Comparison of ENCODE assay signal across 9 mouse cellular contexts in genomic region chr3:56357035-56357701, GRCm38 (mm10).
DNase-seq lines count a peak whose midpoint lies in the region; ATAC-seq lines count a peak whose summit lies in the region.
"Had no signal": no experiment of that assay in that cellular context is flagged by ENCODE, and none has a peak within 500 bp of the region (broad histone marks: within the 10 kb centered on the region; RNA-seq: fewer than 3 reads in every experiment).

No protein-coding gene starts in this region.

- peaks cover 12% of the 10 kb centered on the region for H3K4me1 ChIP-seq in forebrain, embryonic 10.5 days
- H3K4me1 ChIP-seq in limb, embryonic 10.5 days, result peaks cover 16% of the 10 kb centered on the region

- WGBS in forebrain, embryonic 10.5 days, result 63% methylated on average over 6 of the region's 6 CpGs
- 61% methylated on average over 6 of the region's 6 CpGs for WGBS in limb, embryonic 10.5 days

- no peaks in the 10 kb centered on the region for H3K36me3 ChIP-seq in forebrain, embryonic 10.5 days (replicated peaks)
- H3K36me3 ChIP-seq in limb, embryonic 10.5 days, result no peaks in the 10 kb centered on the region

- no peaks in the 10 kb centered on the region for H3K27me3 ChIP-seq in forebrain, embryonic 10.5 days (ENCODE audit: poor library complexity, severe bottlenecking)
- H3K27me3 ChIP-seq in limb, embryonic 10.5 days (ENCODE audit: low read depth, poor library complexity, severe bottlenecking), result no peaks in the 10 kb centered on the region

- no peak overlapping the region for H3K4me3 ChIP-seq in forebrain, embryonic 10.5 days
- H3K4me3 ChIP-seq in limb, embryonic 10.5 days, result no peak overlapping the region

- no peaks in the 10 kb centered on the region for H3K9me3 ChIP-seq in forebrain, embryonic 10.5 days
- H3K9me3 ChIP-seq in limb, embryonic 10.5 days (replicated peaks), result no peaks in the 10 kb centered on the region

- DNase-seq in R1 (ENCODE audit: low read depth, low spot score), result peak; percentile 50
- DNase-seq in cerebellum, adult 11-12 months, result peak; percentile 51
- DNase-seq in forebrain, embryonic 10.5 days (ENCODE audit: extremely low spot score, low spot score), result no peak
- no peak for DNase-seq in limb, embryonic 10.5 days (ENCODE audit: low spot score)
- no peak for DNase-seq in B cell, adult 2 months
- no peak for DNase-seq in adrenal gland, adult 8-10 months
- DNase-seq in spleen, postnatal 4 days (ENCODE audit: low spot score in 2 of 2), result no peak
- DNase-seq: adrenal gland, postnatal 14 days had no signal

- H3K27ac ChIP-seq in forebrain, embryonic 10.5 days, result peak overlapping the region; percentile 57
- peak overlapping the region; percentile 64 for H3K27ac ChIP-seq in limb, embryonic 10.5 days

- ATAC-seq in monocyte, adult 5-6 weeks (replicated peaks; ENCODE audit: insufficient number of reproducible peaks, low FRiP score, low TSS enrichment, poor library complexity, severe bottlenecking), result no peak

Comparison
In these comparisons a context has a peak if more than half of its experiments do, and no peak if none do; other contexts are left out.
1. DNase-seq: peak in R1 (single experiment) and cerebellum, adult 11-12 months (single experiment); none in forebrain, embryonic 10.5 days (single experiment), limb, embryonic 10.5 days (single experiment), B cell, adult 2 months (0 of 2), adrenal gland, adult 8-10 months (single experiment) and spleen, postnatal 4 days (0 of 2).